Mouse (Mus musculus) midbrain, postnatal 0 days (tissue): ENCODE measurements around the gene Smyd5. TPM values are rescaled to one million over a fixed set of nuclear protein-coding genes. Genes with fewer than 3 reads are reported as not detected.

ENCODE experiments used
- ATAC-seq: fragments of 200-750 bp; cut with Nextera tagmentation; 2 replicates; pipeline ENCODE4 v1.8.0; 2017; ENCODE audit warnings: moderate number of reproducible peaks, mild to moderate bottlenecking, moderate TSS enrichment, moderate library complexity; ENCODE audit not compliant: low FRiP score
- DNase-seq: peaks from one replicate; pipeline ENCODE4 v3.0.0-alpha.2; 2015; ENCODE audit warnings: low spot score
- H3K27ac ChIP-seq: fragments of 300-500 bp; sonication (generic); 2 replicates; pipeline ENCODE4 v1.5.1; 2014; ENCODE audit warnings: low read depth, mild to moderate bottlenecking, low read length, mixed read lengths
- H3K27me3 ChIP-seq: fragments of 300-500 bp; sonication (generic); 2 replicates; pipeline ENCODE4 v1.6.1; 2014; ENCODE audit warnings: low read length, control low read depth, mixed read lengths; ENCODE audit not compliant: insufficient read depth
- H3K36me3 ChIP-seq: fragments of 300-500 bp; sonication (generic); 2 replicates; pipeline ENCODE4 v1.6.1; 2014; ENCODE audit warnings: low read length, control low read depth, mixed read lengths; ENCODE audit not compliant: insufficient read depth
- H3K4me1 ChIP-seq: fragments of 300-500 bp; sonication (generic); 2 replicates; pipeline ENCODE4 v1.6.1; 2014; ENCODE audit warnings: mild to moderate bottlenecking, control low read depth, antibody characterized with exemption, low read length, mixed read lengths; ENCODE audit not compliant: insufficient read depth
- H3K4me2 ChIP-seq: fragments of 300-500 bp; sonication (generic); 2 replicates; pipeline ENCODE4 v1.6.1; 2014; ENCODE audit warnings: low read depth, mild to moderate bottlenecking, low read length, mixed read lengths; ENCODE audit not compliant: poor library complexity, severe bottlenecking
- H3K4me3 ChIP-seq: fragments of 300-500 bp; sonication (generic); 2 replicates; pipeline ENCODE4 v1.5.1; 2014; ENCODE audit warnings: low read depth, mild to moderate bottlenecking, low read length, moderate library complexity
- H3K9ac ChIP-seq: fragments of 300-500 bp; sonication (generic); replicated peaks from 2 replicates; pipeline ENCODE4 v1.6.1; 2014; ENCODE audit warnings: mild to moderate bottlenecking, low read length, moderate library complexity, mixed read lengths; ENCODE audit not compliant: poor library complexity, severe bottlenecking
- H3K9me3 ChIP-seq: fragments of 300-500 bp; sonication (generic); 2 replicates; pipeline ENCODE4 v1.6.1; 2016; ENCODE audit warnings: low read length, control low read depth
- CTCF ChIP-seq: IDR thresholded peaks from 2 replicates; pipeline ENCODE4 v1.5.1; 2016; ENCODE audit warnings: antibody characterized with exemption, mild to moderate bottlenecking
- WGBS: fragments of 180-500 bp; shearing (Covaris S2); extraction: QIAGEN DNeasy Blood & Tissue Kit; methylation state at CpG from one replicate; pipeline ENCODE4 v1.1.7; 2014; 5-methylcytosine and 5-hydroxymethylcytosine counted together
- polyA plus RNA-seq: library from polyadenylated mRNA; unstranded; fragments of >200 nt; fragmentation: Nextera tagmentation; extraction: Ambion mirVana; gene quantifications from 2 replicates; pipeline ENCODE4 v1.2.1, GENCODE M21; 2015
- total RNA-seq: library from RNA; depleted of rRNA; stranded (reverse); fragments of >200 nt; gene quantifications from 2 replicates; pipeline ENCODE4 v1.2.3, GENCODE M21; 2014

Gene Smyd5
- total and polyA plus RNA-seq, 2 experiments from 2014 or later, result 65.6 to 71.4 TPM

DNA sequence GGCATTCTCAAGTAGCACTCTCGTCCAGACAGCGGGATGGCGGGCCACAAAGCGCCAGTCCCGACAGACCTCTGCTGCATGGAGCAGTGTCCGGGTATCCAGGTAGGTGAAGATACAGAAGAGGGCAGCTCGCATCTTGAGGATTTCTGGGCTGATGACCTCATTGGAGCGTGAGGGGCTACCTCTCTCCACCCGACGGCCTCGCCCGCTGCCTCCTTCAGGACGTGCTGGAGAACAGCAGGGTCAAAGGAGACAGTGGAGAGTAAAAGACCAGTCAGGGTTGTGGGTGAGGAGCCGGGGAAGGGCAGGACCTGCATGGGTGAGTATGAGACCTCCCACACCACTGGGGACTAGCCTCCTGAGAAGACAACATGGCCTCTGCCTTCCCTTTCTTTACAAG is 46.6 kb downstream of the Smyd5 start:
- no peaks in the 10 kb centered on the region for H3K9me3 ChIP-seq
- DNase-seq, result no peak
- no peak for TF ChIP-seq CTCF
- peaks cover 24% of the 10 kb centered on the region for H3K36me3 ChIP-seq
- H3K4me1 ChIP-seq, result no peaks in the 10 kb centered on the region
- no peaks in the 10 kb centered on the region for H3K27me3 ChIP-seq
- H3K4me2 ChIP-seq, result no peak overlapping the region
- no peak overlapping the region for H3K9ac ChIP-seq
- no peak overlapping the region for H3K4me3 ChIP-seq
- no peak overlapping the region for H3K27ac ChIP-seq
- no peak for ATAC-seq
- 54% methylated on average over 14 of the region's 14 CpGs for WGBS

DNA sequence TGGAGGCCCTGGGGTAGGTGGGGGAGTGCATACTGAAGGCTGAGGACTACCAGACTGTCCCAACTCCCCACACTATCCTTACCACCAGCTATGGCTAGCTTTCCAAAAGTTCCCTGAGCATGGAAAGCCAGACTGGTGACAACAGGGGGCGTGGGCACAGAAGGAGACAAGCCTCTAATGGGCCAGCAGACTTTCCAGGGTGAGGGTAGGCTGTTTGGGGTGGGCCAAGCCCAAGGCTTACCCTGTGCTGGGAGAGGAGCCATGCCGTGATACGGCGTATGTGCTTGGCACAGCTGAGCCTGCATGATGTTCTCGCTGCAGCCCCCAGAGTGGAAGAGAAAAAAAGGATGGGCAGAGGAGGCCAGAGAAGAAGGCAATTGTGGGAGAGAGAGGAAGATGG is 48.2 kb downstream of the Smyd5 start:
- WGBS, result 79% methylated on average over 5 of the region's 5 CpGs
- H3K27ac ChIP-seq, result no peak overlapping the region
- DNase-seq (no peak), ATAC-seq (no peak)
- H3K4me2 ChIP-seq, result no peak overlapping the region
- no peak for TF ChIP-seq CTCF
- peaks cover 7% of the 10 kb centered on the region; the same call in 1 of the 2 replicates for H3K27me3 ChIP-seq
- H3K9me3 ChIP-seq, result no peaks in the 10 kb centered on the region
- no peak overlapping the region for H3K4me3 ChIP-seq
- H3K36me3 ChIP-seq, result peaks cover 21% of the 10 kb centered on the region
- no peak overlapping the region for H3K9ac ChIP-seq
- 0 out of 2 replicates have a peak, but pooled peaks cover 6% of the 10 kb centered on the region for H3K4me1 ChIP-seq

DNA sequence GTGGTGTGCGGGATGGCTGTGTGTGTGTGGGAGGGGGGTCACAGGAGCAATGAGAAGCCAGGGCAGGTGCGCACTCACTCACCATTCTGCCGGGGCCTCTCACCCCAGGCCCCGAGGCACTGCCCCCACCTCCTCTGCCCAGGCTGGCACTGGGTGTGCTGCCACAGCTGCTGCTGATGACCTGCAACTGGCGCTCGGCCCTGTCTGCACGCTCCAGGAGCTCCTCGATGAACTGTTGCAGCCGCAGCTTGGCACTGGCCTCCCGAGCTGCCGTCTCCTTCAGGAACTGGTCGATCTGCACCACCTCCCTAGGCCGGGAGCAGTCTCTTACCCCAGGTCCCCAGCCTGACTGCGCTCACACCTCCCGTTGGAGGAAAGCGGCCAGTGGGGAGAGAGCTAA is 48.9 kb downstream of the Smyd5 start:
- no peak overlapping the region for H3K4me3 ChIP-seq
- H3K4me1 ChIP-seq, result 0 out of 2 replicates have a peak, but pooled peaks cover 6% of the 10 kb centered on the region
- H3K9me3 ChIP-seq, result no peaks in the 10 kb centered on the region
- peaks cover 15% of the 10 kb centered on the region for H3K36me3 ChIP-seq
- TF ChIP-seq CTCF, result no peak
- no peak overlapping the region for H3K27ac ChIP-seq
- DNase-seq, result no peak
- no peak overlapping the region for H3K4me2 ChIP-seq
- H3K9ac ChIP-seq, result no peak overlapping the region
- no peak for ATAC-seq
- H3K27me3 ChIP-seq, result peaks cover 7% of the 10 kb centered on the region; the same call in 1 of the 2 replicates
- WGBS, result 75% methylated on average over 16 of the region's 16 CpGs

DNA sequence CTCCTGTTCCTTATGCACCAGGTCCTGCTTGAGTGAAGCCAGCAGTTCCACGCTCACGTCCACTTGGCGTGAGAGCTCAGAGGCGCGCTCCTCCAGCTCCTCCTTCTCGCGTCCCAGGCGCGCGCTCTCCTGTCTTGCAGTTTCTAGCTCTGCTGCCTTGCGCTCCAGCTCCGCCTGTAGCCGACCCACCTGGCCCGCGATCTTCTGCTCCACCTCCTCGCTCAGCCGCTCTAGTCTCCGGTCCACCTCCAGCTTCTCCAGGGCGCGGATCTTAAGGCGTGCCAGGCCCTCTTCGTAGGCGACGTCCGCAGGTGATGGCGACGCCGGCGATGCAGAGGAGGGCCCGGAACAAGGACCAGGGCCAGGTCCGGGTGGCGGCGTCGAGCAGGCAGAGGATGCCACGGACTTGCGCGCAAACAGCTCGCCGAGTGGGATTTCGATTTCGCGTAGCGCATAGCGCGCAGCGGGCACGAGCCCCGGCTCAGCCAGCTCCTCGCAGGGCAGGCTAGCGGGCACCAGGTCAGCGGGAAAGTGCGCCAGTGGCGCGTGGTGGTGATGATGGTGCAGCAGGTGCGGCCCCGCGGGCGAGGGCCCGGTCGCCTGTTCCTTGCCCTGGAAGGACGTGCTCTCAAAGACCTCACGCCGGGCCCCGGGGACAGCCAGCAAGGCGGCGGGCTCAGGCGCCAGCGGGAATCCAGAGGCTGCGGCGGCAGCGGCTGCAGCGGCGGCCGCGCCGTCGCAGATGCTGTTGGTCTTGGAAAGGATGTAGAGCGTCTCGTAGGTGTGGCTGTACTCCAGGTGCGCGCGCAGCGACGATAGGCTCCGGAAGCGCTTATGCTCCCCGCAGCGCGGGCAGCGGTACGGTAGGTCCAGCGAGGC is 52.3 kb downstream of the Smyd5 start:
- WGBS, result 12% methylated on average over 88 of the region's 92 CpGs
- ATAC-seq, result no peak
- peak overlapping the region; percentile 33; the same call in 1 of the 2 replicates for H3K9ac ChIP-seq

DNA sequence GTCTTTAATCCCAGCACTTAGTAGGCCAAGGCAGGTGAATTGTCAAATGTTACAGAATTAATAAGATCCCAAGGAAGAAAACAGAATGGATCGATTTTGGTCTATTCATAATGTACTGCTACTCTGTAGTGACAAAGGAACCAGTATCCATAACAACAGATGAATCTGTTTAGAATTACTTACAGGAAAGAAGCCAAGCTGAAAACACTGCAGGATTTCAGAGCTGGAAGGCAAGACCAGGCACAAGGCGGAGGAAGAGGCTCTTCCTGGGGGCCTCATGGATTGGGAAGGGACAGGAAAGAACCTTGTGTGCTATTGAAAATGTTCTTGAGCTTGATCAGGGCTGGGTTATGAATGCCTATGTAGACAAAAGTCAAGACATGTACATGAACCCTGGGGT is 53.9 kb downstream of the Smyd5 start:
- 0 out of 2 replicates have a peak, but pooled peaks cover 6% of the 10 kb centered on the region for H3K4me1 ChIP-seq
- peaks cover 7% of the 10 kb centered on the region for H3K27me3 ChIP-seq
- H3K4me2 ChIP-seq, result no peak overlapping the region
- no peak for ATAC-seq
- H3K4me3 ChIP-seq, result no peak overlapping the region
- H3K36me3 ChIP-seq, result peaks cover 6% of the 10 kb centered on the region
- WGBS, result 60% methylated on average over 2 of the region's 2 CpGs
- H3K9me3 ChIP-seq, result no peaks in the 10 kb centered on the region
- DNase-seq, result no peak
- H3K27ac ChIP-seq, result no peak overlapping the region
- H3K9ac ChIP-seq, result no peak overlapping the region
- no peak for TF ChIP-seq CTCF

More for the DNA sequence above, 52.3 kb downstream of the Smyd5 start:
- H3K27ac ChIP-seq, result no peak overlapping the region
- peaks cover 7% of the 10 kb centered on the region for H3K27me3 ChIP-seq
- peak overlapping the region; percentile 30 for H3K4me3 ChIP-seq
- H3K9me3 ChIP-seq, result no peaks in the 10 kb centered on the region
- peak overlapping the region; percentile 45 for H3K4me2 ChIP-seq
- 0 out of 2 replicates have a peak, but pooled peaks cover 6% of the 10 kb centered on the region for H3K4me1 ChIP-seq
- 0 out of 2 replicates have a peak, but pooled peaks have one; percentile 9 for TF ChIP-seq CTCF
- peaks cover 15% of the 10 kb centered on the region for H3K36me3 ChIP-seq
- no peak for DNase-seq

DNA sequence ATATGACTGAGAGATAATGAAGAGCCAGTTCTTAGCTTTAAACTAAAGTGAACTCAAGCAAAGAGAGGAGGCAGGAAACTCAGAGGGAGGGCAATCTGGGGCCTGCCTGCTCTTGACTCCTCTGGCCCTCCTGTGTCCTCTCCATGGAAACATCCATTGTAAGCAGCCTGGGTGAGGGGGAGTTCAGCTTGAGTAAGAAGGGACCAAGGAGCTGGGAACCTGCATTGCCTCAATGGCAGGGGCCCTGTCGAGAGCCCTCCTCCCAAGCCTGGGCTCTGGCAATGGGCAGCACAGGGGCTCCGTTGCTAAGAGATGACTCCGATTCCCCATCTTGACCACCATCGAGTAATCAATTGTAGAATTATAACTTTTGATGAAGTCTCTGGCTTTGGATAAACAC is 56.7 kb downstream of the Smyd5 start:
- peaks cover 6% of the 10 kb centered on the region for H3K36me3 ChIP-seq
- H3K9ac ChIP-seq, result no peak overlapping the region
- no peaks in the 10 kb centered on the region for H3K9me3 ChIP-seq
- H3K27ac ChIP-seq, result no peak overlapping the region
- no peak overlapping the region for H3K4me2 ChIP-seq
- 23% methylated on average over 4 of the region's 4 CpGs for WGBS
- no peak for TF ChIP-seq CTCF
- ATAC-seq, result no peak
- peaks cover 7% of the 10 kb centered on the region for H3K27me3 ChIP-seq
- no peak overlapping the region for H3K4me3 ChIP-seq
- 0 out of 2 replicates have a peak, but pooled peaks cover 6% of the 10 kb centered on the region for H3K4me1 ChIP-seq
- DNase-seq, result no peak
